Mouse (Mus musculus): Measurements from ENCODE around the gene Olfr1426. TPM values are rescaled to one million over a fixed set of nuclear protein-coding genes. Genes with fewer than 3 reads are reported as not detected.

Gene Olfr1426
- polyA plus RNA-seq, 1 experiment from 2014 or later, result not detected

DNA sequence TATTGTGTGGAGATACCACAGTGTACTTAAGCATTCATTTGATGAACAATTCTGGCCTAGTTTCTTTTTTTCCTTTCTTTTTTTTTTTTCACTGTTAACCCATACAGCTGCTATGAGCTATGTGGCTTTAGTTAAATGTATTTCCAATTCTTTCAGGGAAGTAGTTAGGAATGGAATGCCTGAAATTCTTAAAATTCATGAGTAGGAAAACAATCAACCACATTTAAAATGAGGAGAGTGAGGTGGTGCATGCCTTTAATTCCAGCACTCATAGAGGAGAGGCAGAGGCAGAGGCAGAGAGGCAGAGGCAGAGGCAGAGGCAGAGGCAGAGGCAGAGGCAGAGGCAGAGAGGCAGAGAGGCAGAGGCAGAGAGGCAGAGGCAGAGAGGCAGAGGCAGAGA, 54.1 kb downstream of the Olfr1426 start:
- Histone ChIP-seq H3K4me2 (ENCODE audit: low read length) (no peak overlapping the region), H3K9me3 (replicated peaks; ENCODE audit: low read length) (no peaks in the 10 kb centered on the region), H3K27ac (no peak overlapping the region), H3K27me3 (ENCODE audit: insufficient read depth, low read length) (no peaks in the 10 kb centered on the region), H3K4me1 (replicated peaks; ENCODE audit: insufficient read depth, low read length) (no peaks in the 10 kb centered on the region), H3K36me3 (ENCODE audit: insufficient read depth, low read length) (no peaks in the 10 kb centered on the region), H3K9ac (ENCODE audit: low read depth, low read length) (no peak overlapping the region), H3K4me3 (replicated peaks; ENCODE audit: low read depth, low read length) (no peak overlapping the region)
- peak; percentile 10 for DNase-seq (ENCODE audit: low spot score)
- no peak for TF ChIP-seq CTCF (IDR thresholded peaks at IDR 0.05; ENCODE audit: low read depth)
- no peak for ATAC-seq (replicated peaks; ENCODE audit: low FRiP score, low read depth)

Other genes with a start within 250 kb of the Olfr1426 start
- not detected in 2 replicates for gene Olfr1418, start 230.9 kb downstream of the Olfr1426 start, polyA plus RNA-seq (2015; fragmentation: Nextera tagmentation; extraction: Ambion mirVana)
- gene Olfr1419, start 216.9 kb downstream of the Olfr1426 start, polyA plus RNA-seq (2015; fragmentation: Nextera tagmentation; extraction: Ambion mirVana), result not detected in 2 replicates
- gene Olfr1420, start 205.4 kb downstream of the Olfr1426 start, polyA plus RNA-seq (2015; fragmentation: Nextera tagmentation; extraction: Ambion mirVana), result 0.08 TPM in 2 replicates
- gene Patl1, start 179.6 kb downstream of the Olfr1426 start, polyA plus RNA-seq (2015; fragmentation: Nextera tagmentation; extraction: Ambion mirVana), result 11.4 and 13.0 TPM in 2 replicates
- 6.1 and 6.2 TPM in 2 replicates for gene Osbp, start 126.1 kb downstream of the Olfr1426 start, polyA plus RNA-seq (2015; fragmentation: Nextera tagmentation; extraction: Ambion mirVana)
- gene Olfr1423, start 50.7 kb downstream of the Olfr1426 start, polyA plus RNA-seq (2015; fragmentation: Nextera tagmentation; extraction: Ambion mirVana), result not detected in 2 replicates
- gene Olfr1424, start 29.3 kb downstream of the Olfr1426 start, polyA plus RNA-seq (2015; fragmentation: Nextera tagmentation; extraction: Ambion mirVana), result not detected in 2 replicates
- not detected in 2 replicates for gene Olfr1425, start 14.3 kb downstream of the Olfr1426 start, polyA plus RNA-seq (2015; fragmentation: Nextera tagmentation; extraction: Ambion mirVana)
- gene Olfr1427, start 11.3 kb upstream of the Olfr1426 start, polyA plus RNA-seq (2015; fragmentation: Nextera tagmentation; extraction: Ambion mirVana), result not detected in 2 replicates
- gene Olfr1428, start 23.9 kb upstream of the Olfr1426 start, polyA plus RNA-seq (2015; fragmentation: Nextera tagmentation; extraction: Ambion mirVana), result not detected in 2 replicates
- not detected in 2 replicates for gene Olfr76, start 31.2 kb upstream of the Olfr1426 start, polyA plus RNA-seq (2015; fragmentation: Nextera tagmentation; extraction: Ambion mirVana)
- not detected in 2 replicates for gene Olfr1555-ps1, start 78.1 kb upstream of the Olfr1426 start, polyA plus RNA-seq (2015; fragmentation: Nextera tagmentation; extraction: Ambion mirVana)
- gene Olfr1431, start 108.6 kb upstream of the Olfr1426 start, polyA plus RNA-seq (2015; fragmentation: Nextera tagmentation; extraction: Ambion mirVana), result not detected in 2 replicates
- gene Olfr1432, start 140.6 kb upstream of the Olfr1426 start, polyA plus RNA-seq (2015; fragmentation: Nextera tagmentation; extraction: Ambion mirVana), result not detected in 2 replicates
- not detected in 2 replicates for gene Olfr262, start 149.6 kb upstream of the Olfr1426 start, polyA plus RNA-seq (2015; fragmentation: Nextera tagmentation; extraction: Ambion mirVana)
- gene Olfr235, start 169.0 kb upstream of the Olfr1426 start, polyA plus RNA-seq (2015; fragmentation: Nextera tagmentation; extraction: Ambion mirVana), result not detected in 2 replicates
- not detected in 2 replicates for gene Olfr1434, start 187.8 kb upstream of the Olfr1426 start, polyA plus RNA-seq (2015; fragmentation: Nextera tagmentation; extraction: Ambion mirVana)
- not detected in 2 replicates for gene Olfr1436, start 207.1 kb upstream of the Olfr1426 start, polyA plus RNA-seq (2015; fragmentation: Nextera tagmentation; extraction: Ambion mirVana)
- gene Olfr1437, start 233.1 kb upstream of the Olfr1426 start, polyA plus RNA-seq (2015; fragmentation: Nextera tagmentation; extraction: Ambion mirVana), result not detected in 2 replicates
- not detected in 2 replicates for gene Olfr1438-ps1, start 243.9 kb upstream of the Olfr1426 start, polyA plus RNA-seq (2015; fragmentation: Nextera tagmentation; extraction: Ambion mirVana)

All from kidney, postnatal 0 days (tissue).